Mouse (Mus musculus): ENCODE data around the gene Mbd6.
"Not testable (repeated sequence)": the region's sequence is repeated elsewhere in the genome, so short reads cannot be mapped to it uniquely, and the experiment has no call there.

Mbd6 gene

DNA sequence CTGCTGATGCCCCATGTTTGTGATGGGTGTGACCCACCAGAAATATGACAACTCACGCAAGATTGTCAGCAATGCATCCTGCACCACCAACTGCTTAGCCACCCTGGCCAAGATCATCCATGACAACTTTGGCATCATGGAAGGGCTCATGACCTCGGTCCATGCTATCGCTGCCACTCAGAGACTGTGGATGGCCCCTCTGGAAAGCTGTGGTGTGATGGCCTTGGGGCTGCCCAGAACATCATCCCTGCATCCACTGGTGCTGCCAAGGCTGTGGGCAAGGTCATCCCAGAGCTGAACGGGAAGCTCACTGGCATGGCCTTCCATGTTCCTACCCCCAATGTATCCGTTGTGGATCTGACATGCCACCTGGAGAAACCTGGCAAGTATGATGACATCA is 24.7 kb upstream of the Mbd6 start:
- DNase-seq (ENCODE audit: extremely low read depth, low read depth, low spot score) = not testable (repeated sequence)

- no peak for DNase-seq (ENCODE audit: extremely low read depth, low read depth, low spot score)
Measured at GRCm38 (mm10) chr10:127312858-127313257, 24.0 kb upstream of the Mbd6 start.

DNA sequence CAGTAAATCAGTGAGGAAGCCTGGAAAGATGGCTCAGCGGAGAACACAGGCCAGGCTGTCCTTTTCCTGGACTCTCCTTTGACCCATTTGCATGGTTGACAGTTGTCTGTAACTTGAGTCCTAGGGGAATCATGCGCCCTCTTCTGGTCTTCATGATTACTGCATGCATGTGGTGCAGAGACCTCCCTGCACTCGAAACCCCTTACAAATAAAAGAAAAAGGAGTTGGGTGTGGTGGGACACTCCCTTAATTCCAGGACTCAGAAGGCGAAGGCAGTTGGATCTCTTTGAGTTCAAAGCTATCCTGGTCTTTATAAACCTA is 23.5 kb upstream of the Mbd6 start:
- DNase-seq (ENCODE audit: extremely low read depth, low read depth, low spot score) = no peak

DNA sequence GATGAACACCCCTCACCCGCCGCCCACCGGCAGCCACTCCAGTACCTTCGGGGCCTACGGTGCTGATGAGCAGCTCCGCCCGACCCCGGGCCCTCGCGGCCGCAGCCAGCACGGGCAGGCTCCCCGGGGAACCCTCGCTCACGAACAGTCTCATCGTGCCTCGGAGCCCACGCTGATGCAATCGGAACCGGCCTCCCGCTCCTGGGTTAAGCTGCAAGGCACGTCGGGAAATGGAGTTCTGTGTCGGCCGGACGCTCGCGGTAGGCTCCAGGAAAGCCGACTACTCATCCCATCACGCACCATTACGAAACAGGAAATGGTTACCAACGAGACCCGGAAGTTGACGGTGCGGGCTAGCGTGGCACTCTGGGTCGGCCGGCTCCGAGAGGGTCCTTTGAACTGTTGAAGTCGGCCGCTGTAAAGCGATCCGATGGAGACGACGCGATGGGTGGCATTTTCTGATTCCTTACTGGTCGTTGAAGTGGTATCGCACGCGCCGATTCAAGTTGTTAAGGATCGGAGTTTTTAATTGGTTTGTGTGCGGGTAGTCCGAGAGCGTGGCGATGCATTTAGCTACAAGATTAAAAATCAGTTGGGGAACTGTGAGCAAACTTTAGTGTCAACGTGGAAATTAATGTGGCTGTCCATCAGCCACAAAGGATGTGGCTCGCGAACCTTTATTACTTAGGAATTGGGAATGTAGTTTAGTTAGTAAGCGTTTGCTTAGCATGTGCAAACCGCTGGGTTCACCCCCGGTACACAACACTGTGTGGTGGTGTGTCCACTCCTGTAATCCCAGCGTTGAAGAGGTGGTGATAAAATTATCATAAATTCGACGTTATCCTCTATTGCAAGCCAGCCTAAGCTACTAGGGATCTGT is 22.9 kb upstream of the Mbd6 start, which contains the start of gene Mars:
Gene Mars (minus strand): TSS at position 311 of the 880 bp plus-strand sequence.
- DNase-seq (ENCODE audit: extremely low read depth, low read depth, low spot score) = no peak

DNA sequence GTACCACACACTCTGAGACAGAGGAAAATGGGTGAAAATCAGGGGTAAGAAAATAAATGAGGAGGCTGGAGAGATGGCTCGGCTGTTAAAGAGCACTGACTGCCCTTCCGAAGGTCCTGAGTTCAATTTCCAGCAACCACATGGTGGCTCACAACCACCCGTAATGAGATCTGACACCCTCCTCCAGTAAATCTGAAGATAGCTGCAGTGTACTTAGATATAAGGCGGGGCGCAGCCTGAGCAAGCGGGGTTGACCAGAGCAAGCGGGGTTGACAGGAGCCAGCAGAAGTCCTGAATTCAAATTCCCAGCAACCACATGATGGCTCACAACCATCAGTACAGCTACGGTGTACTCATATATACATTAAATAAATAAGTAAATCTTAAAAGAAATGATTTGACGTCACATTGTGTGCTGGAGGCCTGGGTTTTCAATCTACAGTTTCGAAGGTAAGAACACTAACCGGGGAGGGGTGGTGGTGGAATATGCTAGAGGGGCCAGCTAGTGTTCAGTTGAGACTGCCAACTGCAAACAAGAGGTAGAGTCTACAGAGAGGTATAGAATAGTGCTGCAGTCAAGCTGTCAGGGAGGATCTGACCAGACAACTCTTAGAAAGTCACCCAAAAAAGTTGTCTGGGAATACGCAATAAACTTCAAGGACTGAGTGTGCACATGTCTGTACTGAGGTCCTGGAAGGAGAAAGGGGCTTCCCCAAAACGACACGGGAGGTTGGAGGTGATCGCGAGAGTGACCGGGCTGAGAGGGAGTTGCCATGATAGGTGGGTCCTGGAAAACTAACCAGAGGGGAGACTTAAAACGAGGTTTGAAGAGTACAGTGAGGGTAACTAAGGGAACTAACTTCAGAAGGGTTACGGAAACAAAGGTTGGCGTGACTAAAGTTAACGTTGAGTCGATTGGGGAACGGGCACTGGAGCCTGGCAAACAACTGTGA is 22.0 kb upstream of the Mbd6 start:
- no peak for DNase-seq (ENCODE audit: extremely low read depth, low read depth, low spot score)

GRCm38 (mm10) chr10:127309167-127309566 is 20.3 kb upstream of the Mbd6 start:
- not testable (repeated sequence) for DNase-seq (ENCODE audit: extremely low read depth, low read depth, low spot score)

- no peak for DNase-seq (ENCODE audit: extremely low read depth, low read depth, low spot score)
Measured at GRCm38 (mm10) chr10:127303136-127303535, 14.3 kb upstream of the Mbd6 start.

GRCm38 (mm10) chr10:127300361-127300760 is 11.5 kb upstream of the Mbd6 start:
- DNase-seq (ENCODE audit: extremely low read depth, low read depth, low spot score) = no peak

- DNase-seq (ENCODE audit: extremely low read depth, low read depth, low spot score) = no peak
Measured at GRCm38 (mm10) chr10:127297015-127297871, 8.4 kb upstream of the Mbd6 start.

DNA sequence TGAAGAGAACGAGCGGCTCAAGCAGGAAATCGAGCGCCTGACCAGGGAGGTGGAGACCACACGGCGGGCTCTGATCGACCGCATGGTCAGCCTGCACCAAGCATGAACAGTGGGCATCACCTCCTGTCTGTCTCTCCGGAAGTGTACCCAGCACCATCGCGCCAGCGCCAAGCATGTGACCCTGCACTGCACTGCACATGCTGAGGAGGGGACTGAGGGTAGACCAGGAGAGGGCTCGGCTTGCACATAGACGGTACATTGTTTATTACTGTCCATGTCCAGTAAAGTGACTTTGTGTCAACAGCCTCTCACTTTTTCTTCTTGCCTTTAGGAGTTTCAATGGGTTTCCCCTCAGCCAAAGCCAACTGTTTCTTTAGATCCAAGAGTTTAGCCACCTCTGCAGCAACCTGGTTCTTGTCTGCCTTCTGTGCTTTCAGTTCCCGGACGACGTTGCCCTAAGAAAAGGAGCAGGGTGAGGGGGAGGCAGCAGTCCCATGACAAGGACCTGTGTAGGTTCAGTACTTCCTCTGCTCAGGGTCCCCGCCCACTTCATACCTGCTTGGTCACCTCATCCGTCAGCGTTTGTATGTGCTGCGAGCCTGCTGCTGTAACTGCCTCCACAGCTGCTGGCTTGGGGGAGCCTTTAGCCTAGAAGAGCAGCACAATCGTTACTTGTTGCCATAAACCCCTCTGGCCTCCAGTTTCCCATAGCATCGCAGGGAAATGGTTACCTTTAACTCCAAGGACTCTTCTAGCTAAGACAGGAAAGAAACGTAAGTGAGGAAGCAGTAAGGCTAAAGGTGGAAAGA is 7.4 kb upstream of the Mbd6 start:
- DNase-seq (ENCODE audit: extremely low read depth, low read depth, low spot score) = no peak

- no peak for DNase-seq (ENCODE audit: extremely low read depth, low read depth, low spot score)
Measured at GRCm38 (mm10) chr10:127294895-127295510, 6.2 kb upstream of the Mbd6 start.

DNA sequence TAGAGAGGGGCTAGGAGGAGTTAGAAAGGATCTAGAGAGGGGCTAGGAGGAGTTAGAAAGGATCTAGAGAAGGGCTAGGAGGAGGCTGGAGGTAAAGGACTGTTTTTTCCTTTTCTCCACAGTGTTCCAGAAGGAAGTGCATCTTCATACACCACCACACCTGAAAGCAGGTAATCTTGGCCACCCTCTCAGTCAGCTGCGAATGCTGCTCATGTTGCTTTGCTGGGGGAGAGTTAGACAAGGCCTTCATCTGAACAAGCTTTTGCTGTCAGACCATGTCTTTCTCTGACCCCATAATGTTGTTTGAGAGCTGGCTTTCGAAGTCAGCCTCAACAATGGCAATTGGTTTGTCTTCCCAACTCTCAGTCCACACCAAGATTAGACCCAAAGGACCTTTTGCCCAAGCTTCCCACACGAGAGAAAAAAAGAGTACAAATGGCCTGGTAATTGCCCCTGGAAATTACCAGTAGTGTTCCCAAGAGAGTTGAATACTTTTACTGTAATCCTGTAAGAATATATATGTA is 4.8 kb upstream of the Mbd6 start:
- DNase-seq (ENCODE audit: extremely low read depth, low read depth, low spot score) = no peak

- no peak for DNase-seq (ENCODE audit: extremely low read depth, low read depth, low spot score)
Measured at GRCm38 (mm10) chr10:127292987-127293538, 4.2 kb upstream of the Mbd6 start.

DNA sequence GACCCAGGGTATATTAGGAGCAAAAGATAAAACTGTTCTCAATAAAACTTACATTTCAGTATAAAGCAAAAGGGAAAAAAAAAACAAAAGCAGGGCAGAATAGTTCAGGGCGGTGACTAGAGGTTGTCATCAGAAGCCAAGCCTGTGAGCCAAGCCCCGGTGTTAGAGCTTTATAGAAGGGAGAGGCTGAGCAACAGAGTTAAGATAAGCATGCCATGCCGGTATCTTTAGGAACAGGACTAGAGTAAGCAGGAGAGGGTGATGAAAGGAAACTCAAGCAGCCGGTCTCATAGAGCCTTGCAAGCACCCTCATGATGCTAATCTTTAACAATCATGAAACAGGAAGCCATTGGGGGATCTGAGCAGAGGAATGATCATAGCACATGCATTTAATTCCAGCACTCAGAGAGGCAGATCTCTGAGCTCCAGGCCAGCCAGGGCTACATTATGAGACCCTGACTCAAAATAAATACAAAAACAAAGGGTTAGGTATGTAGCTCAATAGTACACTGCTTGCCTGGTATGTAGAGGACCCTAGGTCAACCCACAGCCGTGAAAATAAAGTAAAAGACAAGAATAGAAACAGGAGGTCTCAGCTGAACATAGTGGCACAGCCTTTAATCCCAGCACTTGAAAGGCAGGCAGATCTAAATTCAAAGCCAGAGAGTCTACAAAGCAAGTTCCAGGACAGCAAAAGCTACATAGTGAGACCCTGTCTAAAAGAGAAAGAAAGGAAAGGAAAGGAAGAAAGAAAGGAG is 3.2 kb upstream of the Mbd6 start:
- DNase-seq (ENCODE audit: extremely low read depth, low read depth, low spot score) = no peak

GRCm38 (mm10) chr10:127290930-127291880 is 2.4 kb upstream of the Mbd6 start:
- no peak for DNase-seq (ENCODE audit: extremely low read depth, low read depth, low spot score)

DNA sequence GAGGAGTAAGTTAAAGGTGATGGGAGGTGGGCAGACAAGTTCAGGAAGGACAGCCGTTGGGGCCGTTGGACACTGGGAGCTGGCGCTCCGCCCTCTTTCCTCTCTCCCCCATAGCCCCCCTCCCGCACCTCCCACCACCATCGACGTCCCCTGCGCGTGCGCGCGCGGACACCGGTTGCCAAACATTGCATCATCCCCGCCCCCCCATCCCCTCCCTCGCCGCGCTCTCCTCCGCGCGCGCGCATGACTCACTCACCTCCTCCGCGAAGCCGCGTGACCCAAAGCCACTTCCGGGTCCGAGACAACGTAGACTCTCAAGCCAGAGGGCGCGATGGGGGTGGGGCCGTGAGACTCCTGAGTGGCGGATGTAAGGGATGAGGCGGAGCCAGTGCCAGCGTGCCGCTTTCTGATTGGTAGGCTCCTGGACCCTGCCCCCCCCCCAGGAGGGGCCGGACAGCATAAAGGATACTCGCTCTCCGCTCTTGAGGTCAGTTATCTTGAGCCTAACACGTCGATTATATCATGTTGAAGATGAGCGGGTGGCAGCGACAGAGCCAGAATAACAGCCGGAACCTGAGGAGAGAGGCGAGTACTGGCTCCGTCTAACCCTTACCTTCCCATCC is 1.6 kb upstream of the Mbd6 start:
- DNase-seq (ENCODE audit: extremely low read depth, low read depth, low spot score) = peak; percentile 94
